Mouse (Mus musculus): ENCODE data around the gene Ciz1.

DNA sequence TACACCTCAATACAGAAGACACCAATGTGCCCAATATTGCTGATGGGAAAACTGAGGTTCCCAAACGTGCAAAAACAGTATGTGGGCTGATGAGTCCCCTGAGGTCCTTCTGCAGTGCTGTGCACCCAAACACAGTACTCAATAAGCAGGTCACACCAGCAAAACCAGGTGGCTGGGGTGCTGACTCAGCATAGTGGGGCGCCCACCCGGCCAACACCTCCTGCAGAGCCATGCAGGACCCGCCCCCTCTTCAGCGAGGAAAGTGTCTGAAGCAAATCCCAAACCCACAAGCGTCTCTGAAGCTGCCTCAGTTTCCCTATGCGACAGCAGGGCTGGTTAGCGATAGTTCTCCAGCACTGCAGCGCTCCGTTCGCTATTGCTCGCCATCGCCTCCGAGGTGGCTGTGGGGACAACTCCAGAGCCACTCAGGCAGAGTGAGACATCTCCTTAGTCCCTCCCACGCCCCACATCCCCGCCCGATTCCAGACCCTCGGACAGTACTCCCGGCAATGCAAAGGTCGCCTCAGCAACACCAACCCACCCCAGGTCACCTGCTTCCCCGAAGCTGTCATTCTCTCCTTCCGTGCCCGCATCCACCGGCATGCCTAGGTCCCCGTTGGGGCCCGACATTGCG is 29.1 kb downstream of the Ciz1 start:
- TF ChIP-seq CTCF (IDR thresholded peaks at IDR 0.05; ENCODE audit: borderline replicate concordance, insufficient read depth, low read depth, low read length), result no peak
- TF ChIP-seq POLR2A (IDR thresholded peaks at IDR 0.05; ENCODE audit: borderline replicate concordance, insufficient read depth, low read length), result no peak
